Mouse (Mus musculus) hindbrain, postnatal 0 days (tissue): ENCODE measurements at regions not wholly inside any gene's neighbourhood (a gene's known extent, or its start where the extent isn't known, plus 50 kb on each side); places are given as distances from the start of the nearest gene placed in this dataset.

ENCODE experiments used
- ATAC-seq: fragments of 200-750 bp; cut with Nextera tagmentation; 2 replicates; pipeline ENCODE4 v1.8.0; 2017; ENCODE audit warnings: mild to moderate bottlenecking, moderate TSS enrichment, moderate library complexity
- DNase-seq: peaks from one replicate; pipeline ENCODE4 v3.0.0-alpha.2; 2015; ENCODE audit warnings: low spot score
- H3K27ac ChIP-seq: fragments of 300-500 bp; sonication (generic); 2 replicates; pipeline ENCODE4 v1.5.1; 2014; ENCODE audit warnings: mild to moderate bottlenecking
- H3K27me3 ChIP-seq: fragments of 300-500 bp; sonication (generic); 2 replicates; pipeline ENCODE4 v1.6.1; 2014; ENCODE audit warnings: low read length, mixed read lengths; ENCODE audit not compliant: insufficient read depth
- H3K36me3 ChIP-seq: fragments of 300-500 bp; sonication (generic); 2 replicates; pipeline ENCODE4 v1.6.1; 2014; ENCODE audit warnings: low read length, mixed read lengths; ENCODE audit not compliant: insufficient read depth
- H3K4me1 ChIP-seq: fragments of 300-500 bp; sonication (generic); 2 replicates; pipeline ENCODE4 v1.6.1; 2014; ENCODE audit warnings: antibody characterized with exemption, low read length, mixed read lengths; ENCODE audit not compliant: insufficient read depth
- H3K4me2 ChIP-seq: fragments of 300-500 bp; sonication (generic); 2 replicates; pipeline ENCODE4 v1.6.1; 2014; ENCODE audit warnings: low read depth, mild to moderate bottlenecking, low read length, moderate library complexity, mixed read lengths
- H3K4me3 ChIP-seq: fragments of 300-500 bp; sonication (generic); 2 replicates; pipeline ENCODE4 v1.5.1; 2014; ENCODE audit warnings: low read length
- H3K9ac ChIP-seq: fragments of 300-500 bp; sonication (generic); replicated peaks from 2 replicates; pipeline ENCODE4 v1.6.1; 2014; ENCODE audit warnings: mild to moderate bottlenecking, low read length, moderate library complexity, mixed read lengths
- H3K9me3 ChIP-seq: fragments of 300-500 bp; sonication (generic); 2 replicates; pipeline ENCODE4 v1.6.1; 2016; ENCODE audit warnings: low read length, mixed read lengths
- CTCF ChIP-seq: IDR thresholded peaks from 2 replicates; pipeline ENCODE4 v1.5.1; 2016; ENCODE audit warnings: antibody characterized with exemption, control low read depth, low read depth
- WGBS: fragments of 180-500 bp; shearing (Covaris S2); extraction: QIAGEN DNeasy Blood & Tissue Kit; methylation state at CpG from one replicate; pipeline ENCODE4 v1.1.7; 2014; 5-methylcytosine and 5-hydroxymethylcytosine counted together

DNA sequence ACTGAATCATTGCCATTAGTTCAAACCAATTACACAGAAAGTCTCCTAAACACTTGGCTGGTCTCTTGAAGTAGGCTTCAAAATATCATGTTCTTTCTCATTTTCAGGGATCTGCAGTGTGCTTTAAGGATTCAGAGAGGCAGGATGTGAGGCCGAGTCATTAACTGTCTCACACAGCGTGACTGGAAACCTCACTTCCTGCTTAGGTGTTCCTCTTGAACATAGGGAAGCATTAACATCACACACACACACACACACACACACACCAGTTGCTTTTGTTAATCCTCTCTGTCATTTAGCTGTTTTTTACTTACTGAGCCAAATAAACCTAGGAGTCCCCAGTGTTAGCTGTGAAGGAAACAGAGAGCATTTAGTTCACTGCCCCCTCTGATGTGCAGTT, 131.2 kb upstream of the Tent5a start:
- Histone ChIP-seq H3K27me3 (no peaks in the 10 kb centered on the region), H3K4me1 (no peaks in the 10 kb centered on the region), H3K9me3 (no peaks in the 10 kb centered on the region), H3K27ac (no peak overlapping the region), H3K36me3 (no peaks in the 10 kb centered on the region), H3K9ac (no peak overlapping the region), H3K4me2 (no peak overlapping the region), H3K4me3 (no peak overlapping the region)
- DNase-seq (no peak), ATAC-seq (no peak)
- TF ChIP-seq CTCF = no peak
- WGBS = 87% methylated on average over 2 of the region's 2 CpGs

DNA sequence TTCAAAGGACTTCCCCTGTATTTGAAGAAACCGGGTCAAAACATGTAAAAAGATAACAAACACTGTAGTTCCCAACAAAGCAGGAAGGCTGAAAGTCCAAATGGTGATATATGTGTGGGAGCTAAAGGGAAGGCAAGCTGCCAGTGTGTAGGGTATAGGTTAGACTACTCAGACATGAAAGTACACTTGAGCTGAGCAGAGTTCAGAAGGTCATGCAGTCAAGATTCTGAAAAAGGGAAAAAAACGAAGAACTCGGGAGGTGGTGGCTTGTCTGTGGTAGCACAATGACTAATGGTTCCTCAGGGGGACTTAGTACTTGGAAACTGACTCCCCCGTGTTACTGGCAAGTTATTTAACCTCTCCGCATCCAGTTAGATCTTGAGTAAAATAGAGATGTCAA, 130.3 kb upstream of the Tent5a start:
- H3K27me3 ChIP-seq = no peaks in the 10 kb centered on the region
- WGBS = 72% methylated on average over 5 of the region's 5 CpGs
- no peak for ATAC-seq
- H3K36me3 ChIP-seq = no peaks in the 10 kb centered on the region
- no peak overlapping the region for H3K4me3 ChIP-seq
- H3K4me2 ChIP-seq = no peak overlapping the region
- no peaks in the 10 kb centered on the region for H3K4me1 ChIP-seq
- no peaks in the 10 kb centered on the region for H3K9me3 ChIP-seq
- no peak overlapping the region for H3K9ac ChIP-seq
- no peak overlapping the region for H3K27ac ChIP-seq
- DNase-seq = no peak
- no peak for TF ChIP-seq CTCF

DNA sequence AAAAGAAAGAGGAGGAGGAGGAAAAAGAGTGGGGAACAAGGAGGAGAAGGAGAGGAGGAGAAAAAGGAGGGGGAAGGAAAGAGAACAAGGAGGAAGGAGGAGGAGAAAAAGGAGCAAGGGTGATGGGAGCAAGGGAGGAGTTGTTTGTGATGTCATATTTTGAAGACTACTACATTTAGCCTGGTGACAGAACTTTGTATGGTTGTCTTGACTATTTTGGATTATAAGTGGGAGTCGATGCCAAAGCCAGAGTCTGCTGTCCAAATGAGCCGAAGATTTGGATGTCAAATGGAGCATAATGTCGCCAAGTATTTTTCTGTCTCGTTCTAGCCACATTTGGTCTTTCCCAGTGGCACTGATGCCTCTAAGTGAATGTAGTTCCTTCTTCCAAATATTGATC, 128.2 kb upstream of the Tent5a start:
- Histone ChIP-seq H3K36me3 (no peaks in the 10 kb centered on the region), H3K27ac (no peak overlapping the region), H3K9me3 (no peaks in the 10 kb centered on the region), H3K4me1 (no peaks in the 10 kb centered on the region), H3K4me2 (no peak overlapping the region), H3K27me3 (no peaks in the 10 kb centered on the region), H3K9ac (no peak overlapping the region), H3K4me3 (no peak overlapping the region)
- WGBS = 83% methylated on average over 4 of the region's 4 CpGs
- TF ChIP-seq CTCF = no peak
- DNase-seq (no peak), ATAC-seq (no peak)

DNA sequence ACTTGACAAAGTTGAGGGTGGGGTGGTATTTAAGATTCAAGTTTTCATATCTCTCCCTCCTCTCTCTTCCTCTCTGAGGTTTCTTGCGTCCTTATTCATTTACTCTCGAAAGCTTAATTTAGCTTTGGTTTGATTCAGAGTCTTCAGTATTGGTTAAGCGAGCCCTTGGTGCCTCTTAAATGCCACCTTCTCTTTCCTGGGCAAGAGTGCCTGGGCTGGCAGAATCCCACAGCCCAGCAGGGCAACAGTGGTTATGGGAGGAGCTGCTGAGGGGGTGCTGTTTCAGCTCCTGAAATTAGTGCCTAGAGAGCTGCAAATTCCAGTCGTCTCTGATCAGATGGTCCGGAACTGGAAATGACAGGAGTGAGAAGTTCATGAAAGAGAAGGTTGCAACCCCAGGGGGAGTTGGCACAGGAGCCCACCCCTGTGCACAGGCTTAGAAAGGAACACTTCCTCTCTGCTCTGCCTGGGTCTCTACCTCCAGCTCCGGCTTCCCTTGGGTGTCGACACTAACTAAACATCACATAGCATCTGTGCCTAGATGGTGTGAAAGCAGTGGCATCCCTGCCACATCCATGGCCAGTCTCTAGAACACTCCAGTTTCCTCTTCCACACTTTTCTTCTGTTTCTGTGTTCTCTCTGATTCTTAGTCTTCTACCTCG, 125.2 kb upstream of the Tent5a start:
- no peaks in the 10 kb centered on the region for H3K27me3 ChIP-seq
- ATAC-seq = no peak
- no peaks in the 10 kb centered on the region for H3K4me1 ChIP-seq
- no peaks in the 10 kb centered on the region for H3K36me3 ChIP-seq
- no peak overlapping the region for H3K4me3 ChIP-seq
- H3K9ac ChIP-seq = no peak overlapping the region
- H3K9me3 ChIP-seq = no peaks in the 10 kb centered on the region
- no peak overlapping the region for H3K27ac ChIP-seq
- no peak overlapping the region for H3K4me2 ChIP-seq
- TF ChIP-seq CTCF = no peak
- DNase-seq = no peak
- WGBS = 73% methylated on average over 8 of the region's 8 CpGs

DNA sequence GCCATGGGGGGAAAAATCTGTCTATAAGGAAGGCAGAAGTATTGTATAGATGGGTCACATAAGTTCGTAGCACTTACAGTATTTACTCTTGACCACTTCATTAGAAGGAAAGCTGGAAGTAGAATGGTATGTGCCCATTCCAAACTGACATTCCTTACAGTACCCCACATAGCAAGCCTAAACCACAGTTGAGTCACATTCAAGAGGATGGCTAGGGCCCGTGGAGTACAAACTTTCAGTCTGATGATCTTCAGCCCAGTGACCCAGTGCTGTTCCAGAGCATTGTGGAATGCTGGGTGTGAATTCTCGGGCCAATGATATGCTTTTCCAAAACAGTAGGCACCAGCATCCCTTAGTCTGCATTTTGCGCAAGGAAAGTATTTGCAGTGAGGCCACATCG, 124.2 kb upstream of the Tent5a start:
- ATAC-seq = no peak
- no peaks in the 10 kb centered on the region for H3K4me1 ChIP-seq
- no peak overlapping the region for H3K4me3 ChIP-seq
- no peaks in the 10 kb centered on the region for H3K36me3 ChIP-seq
- no peaks in the 10 kb centered on the region for H3K9me3 ChIP-seq
- H3K9ac ChIP-seq = no peak overlapping the region
- WGBS = 92% methylated on average over 5 of the region's 5 CpGs
- DNase-seq = no peak
- H3K27ac ChIP-seq = no peak overlapping the region
- TF ChIP-seq CTCF = no peak
- no peaks in the 10 kb centered on the region for H3K27me3 ChIP-seq
- no peak overlapping the region for H3K4me2 ChIP-seq

DNA sequence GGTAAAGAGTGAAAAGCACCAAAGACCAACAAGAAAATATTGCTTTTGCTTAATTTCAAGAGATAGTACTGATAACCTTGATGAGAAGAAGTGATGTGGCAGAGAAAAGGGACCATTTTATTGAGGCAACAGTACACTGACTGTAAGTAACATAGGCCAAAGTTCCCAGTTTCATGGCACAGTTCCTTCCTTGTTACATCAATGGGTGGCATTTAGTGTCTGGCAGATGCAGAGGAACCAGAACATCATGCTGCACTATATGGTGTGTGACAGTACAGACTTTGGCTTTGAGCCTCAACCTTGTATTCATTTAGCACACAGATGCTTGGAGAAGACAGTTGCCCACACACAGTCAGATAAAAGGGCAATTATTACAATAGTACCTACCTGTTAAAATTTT, 123.7 kb upstream of the Tent5a start:
- no peak for ATAC-seq
- Histone ChIP-seq H3K4me1 (no peaks in the 10 kb centered on the region), H3K36me3 (no peaks in the 10 kb centered on the region), H3K9ac (no peak overlapping the region), H3K27me3 (no peaks in the 10 kb centered on the region), H3K27ac (no peak overlapping the region), H3K9me3 (no peaks in the 10 kb centered on the region), H3K4me3 (no peak overlapping the region), H3K4me2 (no peak overlapping the region)
- TF ChIP-seq CTCF = no peak
- DNase-seq = no peak

DNA sequence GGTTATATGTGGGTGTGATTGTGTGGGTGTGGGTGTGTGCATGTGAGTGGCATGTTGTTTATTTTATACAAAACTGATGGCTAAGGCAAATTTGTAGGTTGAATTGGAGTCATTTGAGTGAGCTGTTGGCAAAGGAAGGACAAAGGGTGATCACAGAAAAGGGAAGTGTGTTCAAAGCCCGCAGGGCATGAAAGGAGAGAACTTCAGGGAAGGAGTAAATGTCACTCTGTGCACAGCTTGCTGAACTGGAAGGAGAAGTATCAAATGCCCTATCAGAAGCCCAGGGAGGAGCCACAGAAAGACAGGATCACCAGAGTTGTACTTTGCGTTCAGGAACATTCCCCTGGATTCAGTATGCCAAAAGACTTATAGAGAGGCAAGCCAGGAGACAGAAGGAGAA, 122.3 kb upstream of the Tent5a start:
- WGBS = 72% methylated on average over 2 of the region's 2 CpGs
- no peak for DNase-seq

More for the DNA sequence above, 122.3 kb upstream of the Tent5a start:
- H3K4me1 ChIP-seq = no peaks in the 10 kb centered on the region
- no peaks in the 10 kb centered on the region for H3K36me3 ChIP-seq
- H3K9ac ChIP-seq = no peak overlapping the region
- no peaks in the 10 kb centered on the region for H3K9me3 ChIP-seq
- no peak for ATAC-seq
- no peak overlapping the region for H3K4me3 ChIP-seq
- H3K27me3 ChIP-seq = no peaks in the 10 kb centered on the region
- no peak overlapping the region for H3K27ac ChIP-seq
- no peak overlapping the region for H3K4me2 ChIP-seq
- no peak for TF ChIP-seq CTCF
